Mouse (Mus musculus): ENCODE measurements around the gene Rab44.
A peak's percentile ranks its signal among the peaks of the same experiment; 100 is the strongest.

DNA sequence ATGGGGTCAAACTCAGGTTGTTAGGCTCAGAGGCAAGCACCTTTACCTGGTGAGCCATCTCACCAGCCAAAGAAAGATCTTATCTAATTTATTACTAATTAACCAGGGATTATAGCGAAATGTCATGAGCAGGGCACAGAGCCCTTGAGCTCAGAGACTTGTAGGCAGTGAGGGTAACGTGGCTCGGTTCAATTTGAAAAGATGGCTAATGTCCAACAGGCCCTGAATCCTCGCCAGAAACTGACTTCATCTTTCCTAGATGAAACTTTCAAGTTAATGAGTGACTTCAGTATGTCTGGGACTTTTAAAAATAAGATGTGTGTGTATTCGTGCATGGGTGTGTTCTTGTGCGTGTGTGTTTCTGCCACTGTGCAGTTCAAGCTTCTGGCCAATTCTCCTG, 8.9 kb downstream of the Rab44 start:
- peak; percentile 59; the same call in 1 of the 2 replicates for TF ChIP-seq EP300 (IDR thresholded peaks at IDR 0.05; ENCODE audit: low read depth)
- TF ChIP-seq CTCF (IDR thresholded peaks at IDR 0.05; ENCODE audit: low read depth), result no peak
